Mouse (Mus musculus): ENCODE results near the gene Zfp385c. TPM values are rescaled to one million over a fixed set of nuclear protein-coding genes. Genes with fewer than 3 reads are reported as not detected.

The Zfp385c gene
- polyA plus RNA-seq, 1 experiment from 2014 or later, result not detected

DNA sequence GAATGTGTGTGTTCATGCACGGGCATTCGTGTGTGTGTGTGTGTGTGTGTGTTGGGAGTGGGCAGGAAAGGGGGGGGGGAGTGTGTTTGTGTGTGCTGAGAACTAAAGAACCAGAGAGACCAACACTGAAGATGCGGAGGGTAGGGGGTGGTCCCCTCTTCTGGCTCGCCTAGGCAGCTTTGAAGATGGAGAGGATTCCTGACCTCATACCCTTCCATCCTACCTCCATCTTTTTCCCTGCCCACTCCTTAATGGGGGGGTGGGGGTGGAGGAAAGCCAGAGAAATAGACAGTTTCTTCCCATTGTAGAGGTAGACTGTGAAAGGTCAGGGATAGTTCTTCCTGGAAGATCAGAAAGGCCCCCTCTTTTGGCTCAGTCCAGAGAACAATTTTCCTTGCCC lies 20.9 kb upstream of the Zfp385c start:
- ATAC-seq (ENCODE audit: insufficient read depth, low FRiP score, low TSS enrichment), result no peak
- H3K4me1 ChIP-seq (ENCODE audit: control insufficient read depth, insufficient read depth, low read length), result peaks cover 18% of the 10 kb centered on the region
- H3K27ac ChIP-seq (ENCODE audit: low read depth, low read length), result peak overlapping the region; percentile 34; the same call in 1 of the 2 replicates
- H3K4me3 ChIP-seq (ENCODE audit: low read depth, low read length), result no peak overlapping the region
- H3K27me3 ChIP-seq (ENCODE audit: control insufficient read depth, insufficient read depth, low read length), result no peaks in the 10 kb centered on the region
- peaks cover 8% of the 10 kb centered on the region for H3K36me3 ChIP-seq (ENCODE audit: control insufficient read depth, insufficient read depth, low read length)
- 61% methylated on average over 4 of the region's 4 CpGs for WGBS
- H3K9ac ChIP-seq (ENCODE audit: low read length), result peak overlapping the region; percentile 41; the same call in 1 of the 2 replicates
- no peak for DNase-seq (ENCODE audit: low spot score)
- H3K9me3 ChIP-seq (ENCODE audit: control insufficient read depth, low read length), result no peaks in the 10 kb centered on the region
- peak overlapping the region; percentile 39 for H3K4me2 ChIP-seq (ENCODE audit: low read depth)

DNA sequence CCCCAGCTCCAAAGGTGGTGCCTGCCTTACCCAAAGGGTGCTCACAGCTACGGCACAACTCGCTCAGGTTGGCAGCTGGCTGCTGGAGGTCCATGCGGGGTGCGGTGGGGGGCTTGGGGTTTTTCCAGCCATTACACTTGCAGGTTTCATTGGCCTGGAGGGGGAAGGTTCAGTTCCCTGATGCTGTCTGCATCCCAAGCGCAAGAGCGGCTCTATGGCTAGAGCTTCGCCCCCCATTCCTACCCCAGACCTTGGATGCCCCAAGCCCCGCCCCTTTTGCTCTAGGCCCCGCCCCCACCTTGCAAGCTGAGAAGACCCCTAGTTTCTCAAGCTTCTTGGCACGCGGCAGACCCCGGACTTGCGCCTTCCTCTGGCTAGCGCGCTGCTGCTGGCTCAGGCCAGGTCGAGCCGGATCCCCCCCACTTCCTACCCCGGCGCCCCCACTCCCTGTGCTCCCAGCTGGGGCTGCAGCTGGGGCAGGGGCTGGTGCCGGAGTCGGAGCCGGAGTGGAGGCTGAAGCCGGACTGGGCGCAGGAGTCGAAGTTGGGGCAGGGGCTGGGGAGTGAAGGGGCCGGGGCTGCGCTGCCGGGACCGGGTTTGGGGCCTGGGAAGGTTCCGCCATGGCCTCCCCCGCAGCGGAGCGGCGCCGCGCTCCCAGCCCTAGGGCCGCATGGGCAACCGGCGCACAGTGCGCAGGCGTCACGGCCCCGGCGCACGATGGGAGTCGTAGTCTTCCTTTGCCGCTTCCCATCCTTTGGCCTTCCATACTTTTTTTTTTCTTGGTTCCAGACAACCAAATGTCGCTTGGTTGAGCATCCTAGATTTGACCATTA lies 19.7 kb upstream of the Zfp385c start, which contains the start of gene Kat2a:
TSS of gene Kat2a (minus strand) at position 683 of the 833 bp plus-strand sequence.
- H3K4me2 ChIP-seq (ENCODE audit: low read depth), result peak within 1 kb of the TSS; percentile 90
- H3K4me3 ChIP-seq (ENCODE audit: low read depth, low read length), result peak within 1 kb of the TSS; percentile 95
- H3K9ac ChIP-seq (ENCODE audit: low read length), result peak within 1 kb of the TSS; percentile 98
- peak within 1 kb of the TSS; percentile 75 for H3K27ac ChIP-seq (ENCODE audit: low read depth, low read length)
- H3K27me3 ChIP-seq (ENCODE audit: control insufficient read depth, insufficient read depth, low read length), result no peaks in the 10 kb centered on the region
- H3K9me3 ChIP-seq (ENCODE audit: control insufficient read depth, low read length), result no peaks in the 10 kb centered on the region
- 2% methylated on average over 46 of the region's 48 CpGs for WGBS
- ATAC-seq (ENCODE audit: insufficient read depth, low FRiP score, low TSS enrichment) (peak; percentile 82), DNase-seq (ENCODE audit: low spot score) (peak; percentile 91)
- peaks cover 10% of the 10 kb centered on the region for H3K36me3 ChIP-seq (ENCODE audit: control insufficient read depth, insufficient read depth, low read length)
- H3K4me1 ChIP-seq (ENCODE audit: control insufficient read depth, insufficient read depth, low read length), result peaks cover 18% of the 10 kb centered on the region

DNA sequence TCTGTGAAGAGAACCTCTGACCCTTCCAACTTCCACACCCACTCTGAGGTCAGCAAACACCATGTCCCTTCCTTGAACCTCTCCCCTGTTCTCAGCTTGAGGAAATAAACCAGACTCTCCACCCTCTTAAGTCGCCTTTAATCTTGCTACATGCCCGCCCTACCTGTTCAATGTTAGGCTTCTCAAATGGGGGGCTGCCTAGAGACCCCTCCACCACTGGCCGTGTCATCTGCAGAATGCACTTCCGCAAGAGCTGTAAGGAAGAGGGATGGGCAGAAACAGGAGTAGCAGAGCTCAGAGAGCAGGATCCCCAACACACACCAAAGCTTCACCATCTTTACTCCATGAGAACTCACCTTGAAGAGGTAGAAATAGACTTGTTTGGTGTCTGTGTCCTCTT lies 18.7 kb upstream of the Zfp385c start:
- no peak for ATAC-seq (ENCODE audit: insufficient read depth, low FRiP score, low TSS enrichment)
- no peak for DNase-seq (ENCODE audit: low spot score)
- Histone ChIP-seq H3K9ac (ENCODE audit: low read length) (no peak overlapping the region), H3K4me1 (ENCODE audit: control insufficient read depth, insufficient read depth, low read length) (peaks cover 18% of the 10 kb centered on the region), H3K4me2 (ENCODE audit: low read depth) (no peak overlapping the region), H3K4me3 (ENCODE audit: low read depth, low read length) (no peak overlapping the region), H3K9me3 (ENCODE audit: control insufficient read depth, low read length) (no peaks in the 10 kb centered on the region), H3K27me3 (ENCODE audit: control insufficient read depth, insufficient read depth, low read length) (no peaks in the 10 kb centered on the region), H3K27ac (ENCODE audit: low read depth, low read length) (no peak overlapping the region), H3K36me3 (ENCODE audit: control insufficient read depth, insufficient read depth, low read length) (peaks cover 11% of the 10 kb centered on the region)
- WGBS, result 89% methylated on average over 4 of the region's 4 CpGs

DNA sequence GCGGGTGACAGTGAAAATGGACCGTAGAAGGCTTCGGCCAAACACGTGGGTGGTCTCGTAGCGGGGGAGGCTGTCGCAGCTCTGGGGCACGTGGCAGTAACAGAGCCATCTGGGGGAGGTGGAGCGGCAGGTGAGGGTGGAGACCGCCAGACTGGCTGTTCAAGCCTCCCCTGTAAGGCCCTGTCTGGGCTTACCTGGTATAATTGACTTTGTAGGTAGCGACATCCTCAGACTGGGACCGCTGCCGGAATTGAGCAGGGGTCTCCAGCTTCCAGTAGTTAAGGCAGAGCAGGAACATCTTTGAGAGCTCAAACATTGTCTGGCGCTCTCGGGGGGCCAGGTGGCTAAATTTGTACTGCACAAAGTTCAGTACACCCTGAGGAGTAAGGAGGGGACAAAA lies 18.3 kb upstream of the Zfp385c start:
- H3K9ac ChIP-seq (ENCODE audit: low read length), result no peak overlapping the region
- no peaks in the 10 kb centered on the region for H3K9me3 ChIP-seq (ENCODE audit: control insufficient read depth, low read length)
- ATAC-seq (ENCODE audit: insufficient read depth, low FRiP score, low TSS enrichment) (no peak), DNase-seq (ENCODE audit: low spot score) (no peak)
- peaks cover 11% of the 10 kb centered on the region for H3K36me3 ChIP-seq (ENCODE audit: control insufficient read depth, insufficient read depth, low read length)
- no peaks in the 10 kb centered on the region for H3K27me3 ChIP-seq (ENCODE audit: control insufficient read depth, insufficient read depth, low read length)
- H3K4me2 ChIP-seq (ENCODE audit: low read depth), result no peak overlapping the region
- H3K27ac ChIP-seq (ENCODE audit: low read depth, low read length), result no peak overlapping the region
- peaks cover 18% of the 10 kb centered on the region for H3K4me1 ChIP-seq (ENCODE audit: control insufficient read depth, insufficient read depth, low read length)
- 91% methylated on average over 15 of the region's 15 CpGs for WGBS
- no peak overlapping the region for H3K4me3 ChIP-seq (ENCODE audit: low read depth, low read length)

DNA sequence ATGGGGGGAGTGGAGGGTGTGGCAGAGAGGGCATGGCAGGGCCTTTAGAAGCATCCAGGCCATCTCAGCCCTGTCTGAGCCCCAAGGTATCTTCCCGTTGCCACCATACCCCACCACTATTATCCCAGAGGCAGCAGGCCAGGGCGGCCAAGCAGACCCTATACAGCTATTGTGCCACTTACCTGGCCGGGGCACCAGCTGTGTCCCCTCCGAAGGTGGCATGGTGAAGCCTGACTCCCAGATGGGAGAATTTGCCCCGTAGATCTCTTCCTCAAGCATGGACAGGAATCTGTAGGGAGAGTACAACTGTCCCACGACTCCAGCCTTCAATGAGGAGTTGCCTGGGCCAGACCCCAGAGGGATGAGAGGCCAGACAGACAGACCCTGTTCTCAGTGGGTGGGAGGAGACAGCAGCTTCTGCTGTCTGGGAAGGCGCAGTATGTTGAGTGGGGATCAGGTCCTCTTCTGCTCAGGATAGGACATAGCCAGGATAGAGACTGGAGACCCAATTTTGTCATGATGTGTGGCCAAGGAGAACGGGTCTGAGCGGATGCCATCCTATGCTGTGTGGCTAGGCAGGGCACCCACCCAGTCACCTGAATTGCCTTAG lies 17.1 kb upstream of the Zfp385c start:
- Histone ChIP-seq H3K9me3 (ENCODE audit: control insufficient read depth, low read length) (no peaks in the 10 kb centered on the region), H3K4me1 (ENCODE audit: control insufficient read depth, insufficient read depth, low read length) (peaks cover 15% of the 10 kb centered on the region), H3K27ac (ENCODE audit: low read depth, low read length) (no peak overlapping the region), H3K9ac (ENCODE audit: low read length) (no peak overlapping the region), H3K27me3 (ENCODE audit: control insufficient read depth, insufficient read depth, low read length) (no peaks in the 10 kb centered on the region), H3K4me2 (ENCODE audit: low read depth) (no peak overlapping the region), H3K4me3 (ENCODE audit: low read depth, low read length) (no peak overlapping the region), H3K36me3 (ENCODE audit: control insufficient read depth, insufficient read depth, low read length) (peaks cover 14% of the 10 kb centered on the region)
- 95% methylated on average over 9 of the region's 9 CpGs for WGBS
- DNase-seq (ENCODE audit: low spot score), result no peak
- ATAC-seq (ENCODE audit: insufficient read depth, low FRiP score, low TSS enrichment), result no peak

DNA sequence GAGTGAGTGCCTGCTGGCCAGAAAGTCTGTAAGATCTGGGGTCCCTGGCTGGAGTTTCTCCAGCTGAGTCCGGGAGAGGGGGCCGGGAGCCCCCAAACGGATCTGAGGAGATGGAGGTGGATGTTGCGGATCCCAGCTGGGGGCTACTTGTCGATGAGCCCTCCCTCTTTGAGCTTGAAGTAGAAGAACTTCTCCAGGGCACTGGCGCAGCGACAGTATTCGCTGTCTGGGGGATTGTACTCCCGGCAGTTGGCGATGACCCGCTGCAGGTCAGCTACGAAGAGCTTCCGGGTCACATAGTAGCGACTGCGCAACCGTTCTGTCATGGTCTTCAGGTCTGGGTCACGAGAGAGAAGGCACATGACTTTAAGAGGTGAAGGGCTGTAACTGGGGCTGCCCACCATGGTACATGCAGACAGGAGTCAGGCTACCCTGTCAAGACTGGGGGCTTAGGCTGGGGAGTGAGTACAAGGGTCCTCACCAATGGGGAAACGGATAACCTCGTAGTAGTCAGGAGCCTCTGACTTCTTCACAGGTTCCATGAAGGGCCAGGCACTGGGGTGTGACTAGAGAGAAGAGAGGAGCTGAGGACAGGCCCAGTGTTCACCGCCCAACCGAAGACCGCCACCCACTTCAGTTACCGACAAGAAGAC lies 13.0 kb upstream of the Zfp385c start:
- no peaks in the 10 kb centered on the region for H3K9me3 ChIP-seq (ENCODE audit: control insufficient read depth, low read length)
- no peaks in the 10 kb centered on the region for H3K27me3 ChIP-seq (ENCODE audit: control insufficient read depth, insufficient read depth, low read length)
- peaks cover 3% of the 10 kb centered on the region; the same call in 1 of the 2 replicates for H3K4me1 ChIP-seq (ENCODE audit: control insufficient read depth, insufficient read depth, low read length)
- H3K4me2 ChIP-seq (ENCODE audit: low read depth), result no peak overlapping the region
- 94% methylated on average over 23 of the region's 23 CpGs for WGBS
- H3K36me3 ChIP-seq (ENCODE audit: control insufficient read depth, insufficient read depth, low read length), result peaks cover 14% of the 10 kb centered on the region; the same call in 1 of the 2 replicates
- DNase-seq (ENCODE audit: low spot score) (no peak), ATAC-seq (ENCODE audit: insufficient read depth, low FRiP score, low TSS enrichment) (no peak)
- no peak overlapping the region for H3K27ac ChIP-seq (ENCODE audit: low read depth, low read length)
- H3K9ac ChIP-seq (ENCODE audit: low read length), result no peak overlapping the region
- no peak overlapping the region for H3K4me3 ChIP-seq (ENCODE audit: low read depth, low read length)

DNA sequence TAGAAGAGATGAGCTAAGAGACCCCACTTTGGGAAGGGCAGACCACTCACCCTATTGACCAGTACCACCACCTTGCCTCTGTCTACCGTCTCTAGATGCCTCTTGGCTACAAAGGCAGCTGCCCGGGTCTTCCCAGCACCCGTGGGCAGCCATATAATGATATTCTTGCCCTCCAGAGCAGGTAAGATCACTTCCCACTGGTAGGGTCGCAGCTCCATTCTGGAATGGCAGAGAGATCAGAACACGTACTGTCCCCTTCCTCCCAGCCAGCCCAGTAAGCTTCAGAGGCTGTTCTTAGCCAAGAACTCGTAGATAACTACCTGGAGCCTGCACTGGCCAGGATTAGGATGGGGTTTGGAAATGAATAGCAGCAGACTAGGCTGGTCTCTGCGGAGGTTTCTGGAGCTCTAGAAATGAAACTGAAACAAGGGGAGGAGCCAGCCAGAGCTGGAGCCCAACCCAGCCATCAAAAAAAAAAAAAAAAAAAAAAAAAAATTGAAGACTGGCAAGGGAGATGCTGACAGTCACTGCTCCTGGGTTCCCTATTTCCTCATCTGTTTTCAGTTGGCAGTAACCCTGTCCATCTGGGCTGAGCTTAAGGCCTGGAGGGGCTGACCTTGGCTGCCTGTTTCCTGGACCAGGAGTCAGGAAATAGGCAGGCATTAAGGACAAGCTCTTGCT lies 11.7 kb upstream of the Zfp385c start, which contains the start of gene Dhx58:
TSS of gene Dhx58 (minus strand) at position 421 of the 681 bp plus-strand sequence.
- Histone ChIP-seq H3K4me2 (ENCODE audit: low read depth) (no peak within 1 kb of the TSS), H3K9me3 (ENCODE audit: control insufficient read depth, low read length) (no peaks in the 10 kb centered on the region), H3K27me3 (ENCODE audit: control insufficient read depth, insufficient read depth, low read length) (no peaks in the 10 kb centered on the region), H3K4me1 (ENCODE audit: control insufficient read depth, insufficient read depth, low read length) (peaks cover 3% of the 10 kb centered on the region; the same call in 1 of the 2 replicates), H3K4me3 (ENCODE audit: low read depth, low read length) (no peak within 1 kb of the TSS), H3K36me3 (ENCODE audit: control insufficient read depth, insufficient read depth, low read length) (peaks cover 12% of the 10 kb centered on the region; the same call in 1 of the 2 replicates), H3K9ac (ENCODE audit: low read length) (no peak within 1 kb of the TSS), H3K27ac (ENCODE audit: low read depth, low read length) (no peak within 1 kb of the TSS)
- DNase-seq (ENCODE audit: low spot score), result no peak
- 77% methylated on average over 7 of the region's 7 CpGs for WGBS
- ATAC-seq (ENCODE audit: insufficient read depth, low FRiP score, low TSS enrichment), result no peak

DNA sequence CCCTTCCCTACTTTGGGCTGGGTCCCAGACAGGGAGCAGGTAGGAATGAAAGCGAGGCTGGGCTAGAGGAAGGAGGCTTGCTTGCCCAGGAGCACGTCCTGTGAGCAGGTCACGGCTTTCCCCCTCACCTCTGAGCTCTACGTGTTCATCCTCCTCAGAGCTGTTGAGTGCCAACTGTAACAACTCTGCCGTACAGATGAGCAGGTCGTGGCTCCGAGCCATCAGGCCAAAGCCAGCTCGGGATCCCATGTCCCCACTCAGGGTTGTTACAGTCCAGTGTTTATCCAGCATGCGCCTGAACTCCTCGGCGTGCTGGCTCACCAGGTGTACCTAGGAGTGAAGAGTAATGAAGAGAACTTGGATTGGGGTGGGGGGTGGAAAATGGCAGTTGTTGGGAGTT lies 11.1 kb upstream of the Zfp385c start:
- peaks cover 3% of the 10 kb centered on the region; the same call in 1 of the 2 replicates for H3K4me1 ChIP-seq (ENCODE audit: control insufficient read depth, insufficient read depth, low read length)
- no peak for ATAC-seq (ENCODE audit: insufficient read depth, low FRiP score, low TSS enrichment)
- no peak overlapping the region for H3K4me3 ChIP-seq (ENCODE audit: low read depth, low read length)
- no peak overlapping the region for H3K4me2 ChIP-seq (ENCODE audit: low read depth)
- DNase-seq (ENCODE audit: low spot score), result no peak
- H3K27me3 ChIP-seq (ENCODE audit: control insufficient read depth, insufficient read depth, low read length), result no peaks in the 10 kb centered on the region
- H3K9ac ChIP-seq (ENCODE audit: low read length), result no peak overlapping the region
- H3K36me3 ChIP-seq (ENCODE audit: control insufficient read depth, insufficient read depth, low read length), result peaks cover 9% of the 10 kb centered on the region; the same call in 1 of the 2 replicates
- H3K27ac ChIP-seq (ENCODE audit: low read depth, low read length), result no peak overlapping the region
- WGBS, result 73% methylated on average over 11 of the region's 11 CpGs
- H3K9me3 ChIP-seq (ENCODE audit: control insufficient read depth, low read length), result no peaks in the 10 kb centered on the region

Data from neural tube, embryonic 11.5 days (tissue).